Mouse (Mus musculus): ENCODE results near the gene Fbxw7.

The Fbxw7 gene

GRCm38 (mm10) chr3:84814762-84815381 lies at the start of gene Fbxw7:
Fbxw7 (plus strand) TSS chr3:84815268.
- no peak for DNase-seq (ENCODE audit: low spot score)

GRCm38 (mm10) chr3:84768940-84769339 lies 46.1 kb upstream of the Fbxw7 start:
- DNase-seq (ENCODE audit: low spot score), result no peak

GRCm38 (mm10) chr3:84769411-84769810 lies 45.7 kb upstream of the Fbxw7 start:
- no peak for DNase-seq (ENCODE audit: low spot score)

GRCm38 (mm10) chr3:84770518-84770917 lies 44.5 kb upstream of the Fbxw7 start:
- DNase-seq (ENCODE audit: low spot score), result no peak

- no peak for DNase-seq (ENCODE audit: low spot score)
Measured at GRCm38 (mm10) chr3:84771980-84772379, 43.1 kb upstream of the Fbxw7 start.

- no peak for DNase-seq (ENCODE audit: low spot score)
Measured at GRCm38 (mm10) chr3:84774246-84775066, 40.6 kb upstream of the Fbxw7 start.

- DNase-seq (ENCODE audit: low spot score), result no peak
Measured at GRCm38 (mm10) chr3:84775067-84775423, 40.0 kb upstream of the Fbxw7 start.

GRCm38 (mm10) chr3:84775577-84775976 lies 39.5 kb upstream of the Fbxw7 start:
- DNase-seq (ENCODE audit: low spot score), result no peak

GRCm38 (mm10) chr3:84776084-84776483 lies 39.0 kb upstream of the Fbxw7 start:
- no peak for DNase-seq (ENCODE audit: low spot score)

- no peak for DNase-seq (ENCODE audit: low spot score)
Measured at GRCm38 (mm10) chr3:84787914-84788313, 27.2 kb upstream of the Fbxw7 start.

GRCm38 (mm10) chr3:84804036-84804435 lies 11.0 kb upstream of the Fbxw7 start:
- DNase-seq (ENCODE audit: low spot score), result no peak

- no peak for DNase-seq (ENCODE audit: low spot score)
Measured at GRCm38 (mm10) chr3:84806206-84806605, 8.9 kb upstream of the Fbxw7 start.

- DNase-seq (ENCODE audit: low spot score), result no peak
Measured at GRCm38 (mm10) chr3:84807826-84808225, 7.2 kb upstream of the Fbxw7 start.

- no peak for DNase-seq (ENCODE audit: low spot score)
Measured at GRCm38 (mm10) chr3:84808906-84809305, 6.2 kb upstream of the Fbxw7 start.

GRCm38 (mm10) chr3:84810803-84811202 lies 4.3 kb upstream of the Fbxw7 start:
- no peak for DNase-seq (ENCODE audit: low spot score)

- DNase-seq (ENCODE audit: low spot score), result no peak
Measured at GRCm38 (mm10) chr3:84813436-84814156, 1.5 kb upstream of the Fbxw7 start.

GRCm38 (mm10) chr3:84814157-84814761 lies 809 bp upstream of the Fbxw7 start:
- peak; percentile 100 for DNase-seq (ENCODE audit: low spot score)

- DNase-seq (ENCODE audit: low spot score), result peak; percentile 59
Measured at GRCm38 (mm10) chr3:84815461-84815860, 393 bp downstream of the Fbxw7 start.

GRCm38 (mm10) chr3:84816951-84817350 lies 1.9 kb downstream of the Fbxw7 start:
- DNase-seq (ENCODE audit: low spot score), result no peak

GRCm38 (mm10) chr3:84820654-84821201 lies 5.7 kb downstream of the Fbxw7 start:
- no peak for DNase-seq (ENCODE audit: low spot score)

GRCm38 (mm10) chr3:84825990-84826389 lies 10.9 kb downstream of the Fbxw7 start:
- no peak for DNase-seq (ENCODE audit: low spot score)

GRCm38 (mm10) chr3:84826405-84826804 lies 11.3 kb downstream of the Fbxw7 start:
- DNase-seq (ENCODE audit: low spot score), result no peak
